In the genomic region with DNA sequence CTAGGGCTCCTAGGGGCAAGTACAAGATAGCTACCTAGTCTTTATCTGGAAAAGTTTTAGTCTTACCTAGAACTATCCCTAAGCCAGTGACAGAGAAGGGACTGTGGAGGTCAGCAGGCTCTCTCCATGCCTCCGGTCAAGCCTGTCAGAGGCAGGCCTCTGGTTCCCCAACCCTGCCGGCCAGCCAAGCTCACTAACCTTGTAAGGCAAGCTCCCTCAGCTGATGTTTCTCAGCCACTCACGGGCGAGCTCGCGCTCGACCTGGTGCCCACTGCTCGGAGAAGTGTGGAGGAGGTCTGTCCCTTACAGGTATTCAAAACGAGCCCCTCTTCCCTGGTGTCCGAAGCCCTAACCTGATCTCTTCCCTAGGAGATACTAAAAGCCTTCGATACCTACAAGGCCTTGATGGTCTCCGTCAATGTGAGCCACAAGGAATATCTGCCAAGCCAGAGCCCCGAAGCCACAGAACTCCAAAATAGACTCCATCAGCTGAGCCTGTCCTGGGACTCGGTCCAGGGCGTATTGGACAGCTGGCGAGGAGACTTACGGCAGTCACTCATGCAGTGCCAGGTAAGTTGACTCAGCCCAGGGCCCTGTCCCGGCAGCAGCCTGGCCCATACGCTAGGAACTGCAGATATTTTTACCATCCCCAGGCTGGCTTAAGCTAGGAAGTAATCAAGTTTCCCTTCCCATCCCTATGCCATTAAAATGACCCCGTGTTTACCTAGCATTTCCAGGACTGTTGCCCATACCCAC, we compare ENCODE assay signal across 15 mouse cellular contexts.
A peak's percentile ranks its signal among the peaks of the same experiment; 100 is the strongest.
DNase-seq lines count a peak whose midpoint lies in the region; ATAC-seq and TF ChIP-seq lines count a peak whose summit lies in the region.
"Had no signal": no experiment of that assay in that cellular context is flagged by ENCODE, and none has a peak within 500 bp of the region (broad histone marks: within the 10 kb centered on the region; RNA-seq: fewer than 3 reads in every experiment).

No protein-coding gene starts in this region.

- no peaks in the 10 kb centered on the region for H3K4me1 ChIP-seq in midbrain, embryonic 11.5 days (ENCODE audit: control insufficient read depth, insufficient read depth, low read length)
- H3K4me1 ChIP-seq in midbrain, embryonic 13.5 days (replicated peaks) = no peaks in the 10 kb centered on the region
- no peaks in the 10 kb centered on the region for H3K4me1 ChIP-seq in heart, postnatal 0 days (ENCODE audit: control insufficient read depth, insufficient read depth)
- no peaks in the 10 kb centered on the region for H3K4me1 ChIP-seq in forebrain, embryonic 15.5 days

- no peak for TF ChIP-seq EP300 in heart, postnatal 0 days (IDR thresholded peaks at IDR 0.05; ENCODE audit: low read depth)

- DNase-seq in midbrain, embryonic 11.5 days (ENCODE audit: low spot score, missing footprints) = peak; percentile 64
- DNase-seq in gastrocnemius, adult 8-10 months (ENCODE audit: low spot score in 2 of 2) = peak; percentile 84 to 90
- peak; percentile 33 for DNase-seq in heart, postnatal 0 days (ENCODE audit: low spot score)
- no peak for DNase-seq in urinary bladder, postnatal 4 days (ENCODE audit: low spot score in 2 of 2)
- no peak for DNase-seq in kidney, postnatal 14 days
- DNase-seq: kidney, adult 11 months; kidney, postnatal 4 days; liver; lung, adult 18-20 months; midbrain, embryonic 14.5 days had no signal

- H3K9me3 ChIP-seq in midbrain, embryonic 11.5 days (ENCODE audit: control insufficient read depth, low read length) = no peaks in the 10 kb centered on the region
- H3K9me3 ChIP-seq in midbrain, embryonic 13.5 days = no peaks in the 10 kb centered on the region
- no peaks in the 10 kb centered on the region for H3K9me3 ChIP-seq in heart, postnatal 0 days (replicated peaks; ENCODE audit: control insufficient read depth, low read length)
- no peaks in the 10 kb centered on the region for H3K9me3 ChIP-seq in forebrain, embryonic 15.5 days
- H3K9me3 ChIP-seq: G1E had no signal

- H3K27me3 ChIP-seq in midbrain, embryonic 11.5 days (ENCODE audit: control insufficient read depth, insufficient read depth, low read length) = no peaks in the 10 kb centered on the region
- no peaks in the 10 kb centered on the region for H3K27me3 ChIP-seq in midbrain, embryonic 13.5 days
- no peaks in the 10 kb centered on the region for H3K27me3 ChIP-seq in heart, postnatal 0 days (ENCODE audit: control insufficient read depth, insufficient read depth, low read length)
- H3K27me3 ChIP-seq in forebrain, embryonic 15.5 days = no peaks in the 10 kb centered on the region

- no peak for ATAC-seq in midbrain, embryonic 11.5 days (ENCODE audit: low FRiP score)
- no peak for ATAC-seq in midbrain, embryonic 13.5 days
- peak; percentile 86 for ATAC-seq in heart, postnatal 0 days (ENCODE audit: insufficient read depth, low read depth)
- ATAC-seq in forebrain, embryonic 15.5 days (replicated peaks) = no peak

- H3K36me3 ChIP-seq in midbrain, embryonic 11.5 days (ENCODE audit: control insufficient read depth, insufficient read depth, low read length) = peaks cover 24% of the 10 kb centered on the region
- peaks cover 94% of the 10 kb centered on the region for H3K36me3 ChIP-seq in midbrain, embryonic 13.5 days
- H3K36me3 ChIP-seq in heart, postnatal 0 days (replicated peaks; ENCODE audit: control insufficient read depth, insufficient read depth, low read length) = peaks cover 77% of the 10 kb centered on the region
- peaks cover 86% of the 10 kb centered on the region for H3K36me3 ChIP-seq in forebrain, embryonic 15.5 days
- H3K36me3 ChIP-seq: G1E had no signal

- no peak overlapping the region for H3K4me2 ChIP-seq in midbrain, embryonic 11.5 days
- no peak overlapping the region for H3K4me2 ChIP-seq in midbrain, embryonic 13.5 days (replicated peaks)
- no peak overlapping the region for H3K4me2 ChIP-seq in heart, postnatal 0 days (ENCODE audit: low read depth, low read length)
- H3K4me2 ChIP-seq in forebrain, embryonic 15.5 days (replicated peaks) = no peak overlapping the region
- H3K4me2 ChIP-seq: hindbrain, embryonic 14.5 days had no signal

- no peak overlapping the region for H3K4me3 ChIP-seq in midbrain, embryonic 11.5 days (ENCODE audit: low read depth, low read length)
- H3K4me3 ChIP-seq in midbrain, embryonic 13.5 days (replicated peaks) = no peak overlapping the region
- no peak overlapping the region for H3K4me3 ChIP-seq in heart, postnatal 0 days (ENCODE audit: low read depth, low read length)
- H3K4me3 ChIP-seq in forebrain, embryonic 15.5 days = no peak overlapping the region

- H3K27ac ChIP-seq in midbrain, embryonic 11.5 days (ENCODE audit: low read depth, low read length) = no peak overlapping the region
- no peak overlapping the region for H3K27ac ChIP-seq in midbrain, embryonic 13.5 days
- peak overlapping the region; percentile 73 for H3K27ac ChIP-seq in heart, postnatal 0 days (ENCODE audit: low read depth)
- no peak overlapping the region for H3K27ac ChIP-seq in forebrain, embryonic 15.5 days (replicated peaks)
- H3K27ac ChIP-seq: hindbrain, embryonic 14.5 days; macrophage had no signal

- no peak overlapping the region for H3K9ac ChIP-seq in midbrain, embryonic 11.5 days (ENCODE audit: low read length)
- no peak overlapping the region for H3K9ac ChIP-seq in midbrain, embryonic 13.5 days (replicated peaks)
- H3K9ac ChIP-seq in heart, postnatal 0 days (replicated peaks; ENCODE audit: low read depth, low read length) = no peak overlapping the region
- H3K9ac ChIP-seq in forebrain, embryonic 15.5 days (replicated peaks) = no peak overlapping the region
- H3K9ac ChIP-seq: hindbrain, embryonic 14.5 days had no signal

- WGBS in midbrain, embryonic 11.5 days = 94% methylated on average over 20 of the region's 20 CpGs
- 94% methylated on average over 20 of the region's 20 CpGs for WGBS in midbrain, embryonic 13.5 days
- WGBS in heart, postnatal 0 days = 60% methylated on average over 20 of the region's 20 CpGs
- 91% methylated on average over 20 of the region's 20 CpGs for WGBS in forebrain, embryonic 15.5 days

- TF ChIP-seq CTCF in heart, postnatal 0 days (IDR thresholded peaks at IDR 0.05; ENCODE audit: low read depth) = no peak

Comparison
In these comparisons a context has a peak if more than half of its experiments do, and no peak if none do; other contexts are left out.
1. DNase-seq: peak in midbrain, embryonic 11.5 days (single experiment), gastrocnemius, adult 8-10 months (2 of 2) and heart, postnatal 0 days (single experiment); none in urinary bladder, postnatal 4 days (0 of 2) and kidney, postnatal 14 days (single experiment).